Mouse (Mus musculus): ENCODE data around the gene Golga2. TPM values are rescaled to one million over a fixed set of nuclear protein-coding genes. Genes with fewer than 3 reads are reported as not detected.

Gene Golga2
- total and polyA plus RNA-seq, 3 experiments, result 15.4 to 27.1 (median 23.0) TPM

DNA sequence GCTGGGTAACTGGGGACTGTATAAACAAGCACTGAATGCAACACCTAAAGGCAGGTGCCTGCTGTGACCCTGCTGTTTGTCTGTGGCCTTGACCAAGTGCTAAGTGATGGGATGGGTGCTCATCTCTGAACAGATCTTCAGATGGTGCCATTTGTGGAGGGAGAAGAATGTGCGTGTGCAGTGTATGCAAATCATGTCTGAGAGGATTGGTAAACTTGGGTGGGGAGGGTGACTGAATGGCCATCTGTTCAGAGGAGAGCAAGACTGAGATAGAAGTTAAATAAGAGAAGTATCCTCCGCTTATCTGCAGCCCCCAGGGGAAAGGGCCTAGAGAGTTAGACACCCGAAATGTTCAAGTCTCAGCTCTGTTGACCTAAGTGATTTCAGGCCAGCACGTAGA, 12.3 kb downstream of the Golga2 start:
- Histone ChIP-seq H3K27ac (ENCODE audit: insufficient read depth, low read depth) (no peak overlapping the region), H3K4me3 (replicated peaks in 1 of 3; ENCODE audit: low read depth in 2 of 3, low read length in 2 of 3, poor library complexity in 1 of 3) (no peak overlapping the region), H3K79me2 (replicated peaks; ENCODE audit: control insufficient read depth, extremely low read depth, insufficient read depth, poor library complexity, severe bottlenecking) (no peaks in the 10 kb centered on the region), H3K4me1 (ENCODE audit: control insufficient read depth in 1 of 2, insufficient read depth in 2 of 2) (peaks cover 0 to 13% of the 10 kb centered on the region in 2 experiments; a peak in 2 of 4 replicates), H3K36me3 (replicated peaks in 1 of 2; ENCODE audit: control insufficient read depth in 1 of 2, insufficient read depth in 1 of 2, low read length in 1 of 2) (peaks cover 61 to 90% of the 10 kb centered on the region in 2 experiments), H3K4me2 (ENCODE audit: insufficient read depth, low read depth, poor library complexity, severe bottlenecking) (no peak overlapping the region), H3K9me3 (replicated peaks; ENCODE audit: low read length) (no peaks in the 10 kb centered on the region), H3K27me3 (replicated peaks) (no peaks in the 10 kb centered on the region), H3K9ac (ENCODE audit: insufficient read depth, low read depth) (no peak overlapping the region)
- no peak for DNase-seq (ENCODE audit: extremely low read depth)
- no peak for TF ChIP-seq MAZ (IDR thresholded peaks at IDR 0.05; ENCODE audit: low read depth, low read length)
- TF ChIP-seq KAT2A (IDR thresholded peaks at IDR 0.05; ENCODE audit: insufficient replicate concordance, low read length), result no peak
- TF ChIP-seq POLR2A (IDR thresholded peaks at IDR 0.05; ENCODE audit: low read depth, low read length), result no peak
- TF ChIP-seq GABPA (IDR thresholded peaks at IDR 0.05; ENCODE audit: insufficient replicate concordance, low read depth, low read length), result no peak
- TF ChIP-seq NELFE (IDR thresholded peaks at IDR 0.05; ENCODE audit: low read depth, low read length), result no peak
- TF ChIP-seq MXI1 (IDR thresholded peaks at IDR 0.05; ENCODE audit: low read depth, low read length), result no peak
- no peak for TF ChIP-seq ZC3H11A (IDR thresholded peaks at IDR 0.05; ENCODE audit: low read depth, low read length)
- TF ChIP-seq TCF12 (IDR thresholded peaks at IDR 0.05; ENCODE audit: low read depth, low read length), result no peak
- no peak for TF ChIP-seq USF1 (IDR thresholded peaks at IDR 0.05; ENCODE audit: low read depth, low read length)
- no peak for TF ChIP-seq CHD1 (IDR thresholded peaks at IDR 0.05; ENCODE audit: low read depth, low read length)
- TF ChIP-seq E2F4 (IDR thresholded peaks at IDR 0.05; ENCODE audit: insufficient replicate concordance, low read depth, low read length), result no peak
- no peak for TF ChIP-seq RCOR1 (conservative IDR thresholded peaks at IDR 0.05; ENCODE audit: low read depth, low read length)
- TF ChIP-seq SMC3 (IDR thresholded peaks at IDR 0.05; ENCODE audit: low read depth, low read length), result no peak
- no peak for TF ChIP-seq ZKSCAN1 (IDR thresholded peaks at IDR 0.05; ENCODE audit: borderline replicate concordance, low read depth, low read length)
- no peak for TF ChIP-seq USF2 (conservative IDR thresholded peaks at IDR 0.05; ENCODE audit: low read depth, low read length)
- TF ChIP-seq NRF1 (IDR thresholded peaks at IDR 0.05; ENCODE audit: low read depth, low read length), result no peak
- TF ChIP-seq ELF1 (IDR thresholded peaks at IDR 0.05; ENCODE audit: low read depth, low read length), result no peak
- no peak for TF ChIP-seq MAX (IDR thresholded peaks at IDR 0.05; ENCODE audit: low read length)
- dilution Hi-C loops (cut with MboI; ENCODE audit: extremely low pct_ligation_motif_present, extremely low pct_unique_long_range_greater_than_20kb, low sequenced_read_pairs) (no loop called here), in situ Hi-C loops (cut with MboI; ENCODE audit: low pct_ligation_motif_present, low pct_unique_long_range_greater_than_20kb, low sequenced_read_pairs) (no loop called here)

DNA sequence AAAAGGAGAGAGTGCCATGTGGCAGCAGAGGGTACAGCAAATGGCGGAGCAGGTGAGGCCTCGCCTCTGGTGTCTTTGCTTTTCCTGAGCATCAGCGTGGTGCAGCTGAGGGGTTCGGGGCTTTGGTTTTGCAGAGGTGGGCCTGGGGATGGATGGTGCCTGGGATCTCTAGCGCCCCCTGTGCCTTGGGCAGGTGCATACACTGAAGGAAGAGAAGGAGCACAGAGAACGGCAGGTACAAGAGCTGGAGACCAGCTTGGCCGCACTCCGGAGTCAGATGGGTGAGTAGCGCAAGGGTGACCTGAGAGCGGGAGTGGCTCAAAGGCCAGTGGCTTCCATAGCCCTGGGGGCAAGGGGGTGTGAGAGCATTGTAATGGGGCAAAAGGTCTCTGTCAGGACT, 15.8 kb downstream of the Golga2 start:
- H3K4me3 ChIP-seq (replicated peaks in 1 of 3; ENCODE audit: low read depth in 2 of 3, low read length in 2 of 3, poor library complexity in 1 of 3), result no peak overlapping the region
- no peak overlapping the region for H3K27ac ChIP-seq (ENCODE audit: insufficient read depth, low read depth)
- H3K27me3 ChIP-seq (replicated peaks), result no peaks in the 10 kb centered on the region
- no peak overlapping the region for H3K9ac ChIP-seq (ENCODE audit: insufficient read depth, low read depth)
- peaks cover 0 to 13% of the 10 kb centered on the region in 2 experiments; a peak in 2 of 4 replicates for H3K4me1 ChIP-seq (ENCODE audit: control insufficient read depth in 1 of 2, insufficient read depth in 2 of 2)
- TF ChIP-seq CTCF (conservative IDR thresholded peaks at IDR 0.05 in 1 of 2, IDR thresholded peaks at IDR 0.05 in 1 of 2; ENCODE audit: low read depth in 2 of 2, low read length in 2 of 2) (peak in 1 of 2 experiments; percentile 36; a peak in 2 of 4 replicates), MAX (IDR thresholded peaks at IDR 0.05; ENCODE audit: low read length) (no peak)
- dilution Hi-C loops (cut with MboI; ENCODE audit: extremely low pct_ligation_motif_present, extremely low pct_unique_long_range_greater_than_20kb, low sequenced_read_pairs) (no loop called here), in situ Hi-C loops (cut with MboI; ENCODE audit: low pct_ligation_motif_present, low pct_unique_long_range_greater_than_20kb, low sequenced_read_pairs) (no loop called here)
- no peaks in the 10 kb centered on the region for H3K79me2 ChIP-seq (replicated peaks; ENCODE audit: control insufficient read depth, extremely low read depth, insufficient read depth, poor library complexity, severe bottlenecking)
- DNase-seq (ENCODE audit: extremely low read depth), result no peak
- H3K4me2 ChIP-seq (ENCODE audit: insufficient read depth, low read depth, poor library complexity, severe bottlenecking), result no peak overlapping the region
- no peaks in the 10 kb centered on the region for H3K9me3 ChIP-seq (replicated peaks; ENCODE audit: low read length)
- H3K36me3 ChIP-seq (replicated peaks in 1 of 2; ENCODE audit: control insufficient read depth in 1 of 2, insufficient read depth in 1 of 2, low read length in 1 of 2), result peaks cover 75 to 97% of the 10 kb centered on the region in 2 experiments
